Comparison of ENCODE assay signal across 8 mouse cellular contexts in genomic region chr4:40946516-40947121, GRCm38 (mm10). TPM values are rescaled to one million over a fixed set of nuclear protein-coding genes. Genes with fewer than 3 reads are reported as not detected.
DNase-seq lines count a peak whose midpoint lies in the region; ATAC-seq and TF ChIP-seq lines count a peak whose summit lies in the region.
"Had no signal": no experiment of that assay in that cellular context is flagged by ENCODE, and none has a peak within 500 bp of the region (broad histone marks: within the 10 kb centered on the region; RNA-seq: fewer than 3 reads in every experiment).

No protein-coding gene starts in this region.

- DNase-seq in liver, adult 2 months (ENCODE audit: extremely low read depth, low read depth, low spot score): peak; percentile 53
- DNase-seq in liver: no peak
- no peak for DNase-seq in embryonic facial prominence, embryonic 14.5 days (ENCODE audit: low spot score)
- no peak for DNase-seq in limb, embryonic 11.5 days (ENCODE audit: low spot score)
- no peak for DNase-seq in thymus, postnatal 4 days
- no peak for DNase-seq in thymus, adult 18-20 months
- DNase-seq: right cerebral cortex, postnatal 14 days had no signal

- TF ChIP-seq CTCF in liver, adult 2 months (IDR thresholded peaks at IDR 0.05; ENCODE audit: low read depth, low read length): no peak

- TF ChIP-seq POLR2A in liver, adult 2 months (IDR thresholded peaks at IDR 0.05; ENCODE audit: extremely low read depth, insufficient read depth, low read length): no peak

- peaks cover 10% of the 10 kb centered on the region; the same call in 1 of the 2 replicates for H3K79me2 ChIP-seq in liver, adult 2 months (ENCODE audit: control insufficient read depth, insufficient read depth, low read length)

- WGBS in liver, adult 2 months: 53% methylated on average over 7 of the region's 7 CpGs
- WGBS in embryonic facial prominence, embryonic 14.5 days: 83% methylated on average over 7 of the region's 7 CpGs
- 88% methylated on average over 7 of the region's 7 CpGs for WGBS in limb, embryonic 11.5 days
- whole genome bisulfite sequencing in neural tube, embryonic 15.5 days: 91% methylated on average over 7 of the region's 7 CpGs

- H3K4me3 ChIP-seq in liver, adult 2 months (ENCODE audit: insufficient read depth, low read depth, low read length): no peak overlapping the region
- peak overlapping the region; percentile 96 for H3K4me3 ChIP-seq in embryonic facial prominence, embryonic 14.5 days (ENCODE audit: low read depth, low read length)
- peak overlapping the region; percentile 81 for H3K4me3 ChIP-seq in limb, embryonic 11.5 days (ENCODE audit: low read depth, low read length)
- H3K4me3 ChIP-seq in neural tube, embryonic 15.5 days (replicated peaks): peak overlapping the region; percentile 99

- H3K9me3 ChIP-seq in embryonic facial prominence, embryonic 14.5 days (ENCODE audit: control insufficient read depth, low read length): no peaks in the 10 kb centered on the region
- H3K9me3 ChIP-seq in limb, embryonic 11.5 days (ENCODE audit: control insufficient read depth, low read length): no peaks in the 10 kb centered on the region
- no peaks in the 10 kb centered on the region for H3K9me3 ChIP-seq in neural tube, embryonic 15.5 days (replicated peaks)

- peak overlapping the region; percentile 74 for H3K4me2 ChIP-seq in embryonic facial prominence, embryonic 14.5 days (ENCODE audit: low read depth, low read length)
- H3K4me2 ChIP-seq in limb, embryonic 11.5 days (ENCODE audit: low read depth, severe bottlenecking): peak overlapping the region; percentile 55
- peak overlapping the region; percentile 76 for H3K4me2 ChIP-seq in neural tube, embryonic 15.5 days

- H3K36me3 ChIP-seq in liver, adult 2 months (ENCODE audit: control insufficient read depth, insufficient read depth, low read length): peaks cover 31% of the 10 kb centered on the region
- H3K36me3 ChIP-seq in embryonic facial prominence, embryonic 14.5 days (ENCODE audit: control insufficient read depth, insufficient read depth, low read length): peaks cover 60% of the 10 kb centered on the region
- H3K36me3 ChIP-seq in limb, embryonic 11.5 days (ENCODE audit: control insufficient read depth, insufficient read depth, low read length): peaks cover 9% of the 10 kb centered on the region; the same call in 1 of the 2 replicates
- peaks cover 46% of the 10 kb centered on the region for H3K36me3 ChIP-seq in neural tube, embryonic 15.5 days

- no peak overlapping the region for H3K9ac ChIP-seq in liver, adult 2 months (ENCODE audit: low read depth, low read length)
- H3K9ac ChIP-seq in embryonic facial prominence, embryonic 14.5 days (ENCODE audit: low read depth, low read length): peak overlapping the region; percentile 94
- H3K9ac ChIP-seq in limb, embryonic 11.5 days (ENCODE audit: low read length): no peak overlapping the region; the same call in 1 of the 2 replicates
- H3K9ac ChIP-seq in neural tube, embryonic 15.5 days (replicated peaks): 0 out of 2 replicates have a peak overlapping the region, but pooled peaks have one; percentile 77

- H3K27me3 ChIP-seq in liver, adult 2 months (ENCODE audit: control insufficient read depth, insufficient read depth, low read length): no peaks in the 10 kb centered on the region
- H3K27me3 ChIP-seq in embryonic facial prominence, embryonic 14.5 days (replicated peaks; ENCODE audit: control insufficient read depth, insufficient read depth, low read length): no peaks in the 10 kb centered on the region
- no peaks in the 10 kb centered on the region for H3K27me3 ChIP-seq in limb, embryonic 11.5 days (ENCODE audit: control insufficient read depth, insufficient read depth, low read length)
- H3K27me3 ChIP-seq in neural tube, embryonic 15.5 days (replicated peaks): no peaks in the 10 kb centered on the region

- no peak overlapping the region for H3K27ac ChIP-seq in liver, adult 2 months (replicated peaks; ENCODE audit: insufficient read depth, low read depth, low read length)
- H3K27ac ChIP-seq in embryonic facial prominence, embryonic 14.5 days (replicated peaks; ENCODE audit: low read depth, low read length): no peak overlapping the region; the same call in 1 of the 2 replicates
- H3K27ac ChIP-seq in limb, embryonic 11.5 days (replicated peaks; ENCODE audit: low read depth, low read length): no peak overlapping the region
- H3K27ac ChIP-seq in neural tube, embryonic 15.5 days (replicated peaks): no peak overlapping the region

- ATAC-seq in embryonic facial prominence, embryonic 14.5 days (ENCODE audit: low read depth): no peak
- ATAC-seq in limb, embryonic 11.5 days (ENCODE audit: insufficient number of reproducible peaks, low FRiP score, low TSS enrichment, low read depth): no peak
- ATAC-seq in neural tube, embryonic 15.5 days (ENCODE audit: low FRiP score): no peak

- peaks cover 4% of the 10 kb centered on the region for H3K4me1 ChIP-seq in liver, adult 2 months (ENCODE audit: control insufficient read depth, insufficient read depth, low read length)
- H3K4me1 ChIP-seq in embryonic facial prominence, embryonic 14.5 days (ENCODE audit: control insufficient read depth, insufficient read depth, low read length): peaks cover 17% of the 10 kb centered on the region
- H3K4me1 ChIP-seq in limb, embryonic 11.5 days (ENCODE audit: control insufficient read depth, insufficient read depth, low read length): peaks cover 7% of the 10 kb centered on the region; the same call in 1 of the 2 replicates
- peaks cover 30% of the 10 kb centered on the region for H3K4me1 ChIP-seq in neural tube, embryonic 15.5 days

RNA-seq across cellular contexts. Expression of gene Bag1, which starts 1.5 kb away (rescaled TPM):
- total RNA-seq in liver, adult 2 months (2014; rRNA removed): 88.7 and 101 TPM in 2 replicates
- 59.6 and 75.9 TPM in 2 replicates for polyA plus RNA-seq in liver, adult 2 months (2012; rRNA removed)
- polyA plus RNA-seq in embryonic facial prominence, embryonic 14.5 days (2014; fragmentation: Nextera tagmentation; extraction: Ambion mirVana): 232 and 240 TPM in 2 replicates
- polyA plus RNA-seq in limb, embryonic 11.5 days (2014; fragmentation: Nextera tagmentation; extraction: Ambion mirVana): 254 and 256 TPM in 2 replicates
- polyA plus RNA-seq in neural tube, embryonic 15.5 days (2015; fragmentation: Nextera tagmentation; extraction: Ambion mirVana): 195 and 200 TPM in 2 replicates

RNA-seq across cellular contexts. Expression of gene Chmp5, which starts 1.6 kb away (rescaled TPM):
- 63.0 and 78.5 TPM in 2 replicates for total RNA-seq in liver, adult 2 months (2014; rRNA removed)
- polyA plus RNA-seq in liver, adult 2 months (2012; rRNA removed): 12.0 and 13.7 TPM in 2 replicates
- polyA plus RNA-seq in embryonic facial prominence, embryonic 14.5 days (2014; fragmentation: Nextera tagmentation; extraction: Ambion mirVana): 103 TPM in 2 replicates
- 110 and 115 TPM in 2 replicates for polyA plus RNA-seq in limb, embryonic 11.5 days (2014; fragmentation: Nextera tagmentation; extraction: Ambion mirVana)
- polyA plus RNA-seq in neural tube, embryonic 15.5 days (2015; fragmentation: Nextera tagmentation; extraction: Ambion mirVana): 137 and 147 TPM in 2 replicates

RNA-seq across cellular contexts. Expression of gene Nfx1, which starts 24.1 kb away (rescaled TPM):
- total RNA-seq in liver, adult 2 months (2014; rRNA removed): 31.6 and 34.8 TPM in 2 replicates
- 12.2 and 21.5 TPM in 2 replicates for polyA plus RNA-seq in liver, adult 2 months (2012; rRNA removed)
- polyA plus RNA-seq in embryonic facial prominence, embryonic 14.5 days (2014; fragmentation: Nextera tagmentation; extraction: Ambion mirVana): 78.4 and 85.0 TPM in 2 replicates
- polyA plus RNA-seq in limb, embryonic 11.5 days (2014; fragmentation: Nextera tagmentation; extraction: Ambion mirVana): 99.6 and 111 TPM in 2 replicates
- polyA plus RNA-seq in neural tube, embryonic 15.5 days (2015; fragmentation: Nextera tagmentation; extraction: Ambion mirVana): 95.2 and 97.9 TPM in 2 replicates

RNA-seq across cellular contexts. Expression of gene Spink4, which starts 26.8 kb away (rescaled TPM):
- 1.4 and 1.9 TPM in 2 replicates for total RNA-seq in liver, adult 2 months (2014; rRNA removed)
- 0.93 and 1.9 TPM in 2 replicates for polyA plus RNA-seq in liver, adult 2 months (2012; rRNA removed)
- 0.84 TPM in 1 of 2 replicates, not detected in the other for polyA plus RNA-seq in embryonic facial prominence, embryonic 14.5 days (2014; fragmentation: Nextera tagmentation; extraction: Ambion mirVana)
- polyA plus RNA-seq in limb, embryonic 11.5 days (2014; fragmentation: Nextera tagmentation; extraction: Ambion mirVana): not detected in 2 replicates
- polyA plus RNA-seq in neural tube, embryonic 15.5 days (2015; fragmentation: Nextera tagmentation; extraction: Ambion mirVana): 4.2 TPM in 1 of 2 replicates, not detected in the other

Comparison
In these comparisons a context has a peak if more than half of its experiments do, and no peak if none do; other contexts are left out.
1. H3K9ac ChIP-seq: peak in embryonic facial prominence, embryonic 14.5 days (single experiment) and neural tube, embryonic 15.5 days (single experiment); none in liver, adult 2 months (single experiment) and limb, embryonic 11.5 days (single experiment).
2. Peak in every context shown above with its lines, with median percentiles within 50 percentile points of each other: H3K4me2 ChIP-seq.